Mouse (Mus musculus) thymus, adult 2 months (tissue): ENCODE data around the gene Znrf3.

Experiments
- CTCF ChIP-seq: fragments of 200-500 bp; IDR thresholded peaks from 2 replicates; pipeline ENCODE4 v1.5.1; 2012; ENCODE audit warnings: mild to moderate bottlenecking, control low read depth, low read length, moderate library complexity, borderline replicate concordance; ENCODE audit not compliant: control insufficient read depth, poor library complexity, insufficient read depth; ENCODE audit errors: extremely low read depth
- POLR2A ChIP-seq: fragments of 200-500 bp; IDR thresholded peaks from 2 replicates; pipeline ENCODE4 v1.6.1; 2012; ENCODE audit warnings: mild to moderate bottlenecking, low read length, control low read depth, moderate library complexity; ENCODE audit not compliant: control insufficient read depth, poor library complexity, insufficient read depth; ENCODE audit errors: extremely low read depth

DNA sequence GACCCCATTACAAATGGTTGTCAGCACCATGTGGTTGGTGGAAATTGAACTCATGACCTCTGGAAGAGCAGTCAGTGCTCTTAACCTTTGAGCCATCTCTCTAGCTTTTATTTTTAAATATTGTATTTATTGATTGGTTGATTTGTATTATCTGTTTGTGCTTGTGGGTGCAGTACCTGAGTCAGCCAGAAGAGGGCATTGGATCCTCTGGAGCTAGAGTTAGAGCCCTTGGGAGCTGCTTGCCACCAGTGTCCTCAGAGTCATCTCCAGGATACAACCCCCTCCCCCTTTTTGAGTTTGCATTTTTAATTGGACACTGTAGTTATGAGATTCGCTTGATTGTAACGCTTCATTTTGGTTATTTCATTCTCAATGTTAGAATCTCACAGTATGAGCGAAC lies 24.4 kb upstream of the Znrf3 start:
- no peak for TF ChIP-seq POLR2A
- TF ChIP-seq CTCF, result no peak
